Mouse (Mus musculus): ENCODE data around the gene Usp20.

Gene Usp20

DNA sequence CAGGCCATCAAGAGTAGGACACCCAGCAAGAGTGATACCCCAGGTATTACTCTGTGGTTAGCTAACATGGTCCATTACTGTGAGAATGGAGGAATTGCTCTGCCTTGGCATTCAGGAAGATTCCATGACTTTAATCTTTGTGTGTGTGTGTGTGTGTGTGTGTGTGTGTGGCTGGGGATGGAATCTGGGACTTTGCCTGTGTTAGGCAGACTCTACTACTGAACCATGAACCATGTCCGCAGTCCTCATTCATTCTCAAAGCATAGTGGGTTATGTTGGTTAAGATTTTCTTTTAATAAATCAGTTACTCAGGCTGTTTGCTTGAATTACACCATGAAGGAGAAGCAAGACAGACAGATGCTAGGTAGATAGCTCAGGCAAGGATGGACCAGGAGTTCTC, 61.8 kb downstream of the Usp20 start:
- no peak for DNase-seq

- DNase-seq = no peak
Measured at GRCm38 (mm10) chr2:31048037-31048436, 66.0 kb downstream of the Usp20 start.

- DNase-seq = no peak
Measured at GRCm38 (mm10) chr2:31052441-31052840, 70.4 kb downstream of the Usp20 start.

DNA sequence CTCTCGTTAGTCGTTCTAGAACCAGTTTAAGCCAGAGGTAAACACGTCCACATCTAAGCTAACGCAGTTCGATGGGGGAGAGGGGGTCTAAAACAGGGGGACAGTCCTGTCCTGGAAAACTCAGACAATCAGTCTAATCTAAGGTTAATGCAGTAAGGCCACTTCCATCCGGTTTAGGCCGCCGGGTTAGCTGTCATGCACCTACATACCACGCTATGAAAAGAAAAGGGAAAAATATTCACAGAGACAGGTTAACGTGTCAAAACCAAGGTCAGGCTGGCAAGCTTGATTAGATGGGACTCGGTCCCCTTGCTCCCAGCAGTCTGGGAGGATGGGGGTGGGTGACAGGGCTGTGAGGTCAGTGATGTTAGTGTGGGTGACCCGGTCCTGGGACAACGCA, 71.3 kb downstream of the Usp20 start:
- DNase-seq = no peak

DNA sequence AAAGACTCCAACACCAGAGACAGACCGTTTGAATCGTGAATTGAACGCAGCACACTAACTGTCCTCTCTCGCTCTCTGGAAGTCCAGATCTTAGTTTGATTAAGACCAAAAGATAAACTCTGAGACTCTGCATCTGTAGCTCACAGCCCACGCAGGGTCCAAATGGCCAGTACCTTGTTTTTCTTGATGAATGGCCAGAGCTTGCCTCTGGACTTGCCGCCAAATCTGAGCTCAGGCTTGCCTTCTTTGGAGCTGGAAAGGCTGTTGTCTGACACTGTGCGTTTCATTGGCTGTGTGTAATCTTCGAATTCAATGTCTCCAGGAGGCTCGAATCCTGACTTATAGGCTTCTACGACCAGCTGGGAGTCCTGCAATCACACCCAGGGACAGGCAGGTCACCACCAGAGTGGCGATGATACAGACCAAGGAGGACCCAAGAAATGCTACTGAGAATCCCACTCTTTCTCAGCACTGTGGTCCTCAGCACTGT, 71.8 kb downstream of the Usp20 start:
- no peak for DNase-seq

- no peak for DNase-seq
Measured at GRCm38 (mm10) chr2:31056070-31056469, 74.0 kb downstream of the Usp20 start.

DNA sequence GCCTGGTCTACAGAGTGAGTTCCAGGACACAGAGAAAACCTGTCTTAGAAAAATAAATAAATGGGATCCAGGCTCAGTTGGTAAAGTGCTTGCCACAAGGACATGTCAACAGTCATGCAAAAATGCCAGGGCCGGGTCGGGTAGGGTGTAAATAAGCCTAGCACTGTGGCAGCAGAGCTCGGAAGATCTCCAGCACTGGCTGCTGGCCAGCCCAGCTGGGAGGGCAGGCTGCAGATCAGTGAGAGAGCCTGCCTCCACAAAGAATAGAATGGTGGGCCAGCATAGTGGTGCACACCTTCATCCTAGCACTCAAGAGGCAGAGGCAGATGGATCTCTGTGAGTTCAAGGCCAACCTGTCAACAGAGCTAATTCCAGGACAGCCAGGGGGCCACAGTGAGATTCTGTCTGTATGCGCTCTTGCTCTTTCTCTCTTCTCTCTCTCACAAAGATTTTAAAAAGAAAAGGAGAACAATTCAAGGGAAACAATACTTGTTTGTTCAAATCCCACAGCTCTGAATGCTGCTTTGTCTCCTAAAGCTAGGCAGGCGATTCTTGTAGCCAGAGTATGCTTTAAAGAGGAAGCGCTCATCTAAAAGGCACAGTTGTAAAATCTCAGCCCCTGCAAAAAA, 75.6 kb downstream of the Usp20 start:
- DNase-seq = no peak

DNA sequence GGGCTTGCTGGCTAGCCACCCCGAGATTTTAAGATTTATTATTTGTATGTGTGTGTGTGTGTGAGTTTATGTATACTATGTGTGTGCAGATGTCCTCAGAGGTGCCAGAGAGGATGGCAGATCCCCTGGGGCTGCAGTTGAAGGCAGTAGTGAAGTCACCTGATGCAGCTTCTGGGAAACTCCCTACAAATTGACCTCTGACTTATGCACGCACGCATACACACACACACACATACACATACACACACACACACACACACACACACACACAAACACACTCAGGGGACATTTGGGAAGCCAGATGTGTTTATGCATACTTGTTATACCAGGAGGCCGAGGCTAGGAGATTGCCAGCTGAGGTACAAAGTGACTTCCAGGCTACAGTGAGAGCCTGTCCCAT, 76.4 kb downstream of the Usp20 start:
- DNase-seq = no peak

- no peak for DNase-seq
Measured at GRCm38 (mm10) chr2:31060271-31060670, 78.2 kb downstream of the Usp20 start.

DNA sequence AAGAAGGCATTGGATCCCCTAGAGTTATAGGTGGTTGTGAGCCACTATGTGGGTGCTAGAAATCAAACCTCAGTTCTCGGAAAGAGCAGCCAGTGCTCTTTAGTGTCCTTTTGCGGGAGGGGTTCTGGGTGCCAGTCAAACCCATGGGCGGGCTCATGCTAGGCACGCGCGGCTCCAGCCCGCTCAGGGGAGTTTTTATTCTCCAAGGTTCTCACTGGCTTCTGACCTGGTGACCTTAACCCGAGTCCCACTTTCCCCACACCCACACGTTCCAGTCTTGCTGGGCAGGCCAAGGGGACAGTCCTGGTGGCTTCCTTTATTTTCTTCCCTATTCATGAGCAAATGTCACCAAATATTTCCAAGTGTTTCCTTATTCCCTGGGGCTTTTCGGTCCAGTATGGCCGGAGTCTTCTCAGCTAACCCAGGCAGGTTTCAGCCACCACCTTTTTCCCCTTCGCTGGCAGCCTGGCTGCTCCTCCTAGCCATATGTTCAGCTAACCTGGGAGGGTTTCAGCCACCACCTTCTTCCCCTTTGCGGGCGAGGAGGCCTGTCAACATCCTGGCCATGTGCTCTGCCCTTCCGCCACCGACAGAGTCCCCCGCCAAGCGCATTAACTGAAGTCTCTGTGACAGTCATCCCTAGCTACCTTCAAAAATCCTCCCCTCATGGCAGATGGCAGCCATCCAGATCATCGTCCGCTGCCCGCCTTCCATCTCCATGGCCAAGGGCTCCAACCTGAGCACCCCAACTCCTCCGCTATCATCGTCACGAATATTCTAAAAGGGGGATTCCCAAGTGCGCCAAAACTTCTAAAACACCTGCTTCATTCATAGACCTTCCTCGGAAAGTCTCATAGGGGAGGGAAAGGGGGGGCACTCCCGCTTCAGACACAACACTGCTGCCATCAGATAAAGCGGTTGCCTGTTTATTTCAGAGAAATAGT, 79.0 kb downstream of the Usp20 start:
- no peak for DNase-seq

DNA sequence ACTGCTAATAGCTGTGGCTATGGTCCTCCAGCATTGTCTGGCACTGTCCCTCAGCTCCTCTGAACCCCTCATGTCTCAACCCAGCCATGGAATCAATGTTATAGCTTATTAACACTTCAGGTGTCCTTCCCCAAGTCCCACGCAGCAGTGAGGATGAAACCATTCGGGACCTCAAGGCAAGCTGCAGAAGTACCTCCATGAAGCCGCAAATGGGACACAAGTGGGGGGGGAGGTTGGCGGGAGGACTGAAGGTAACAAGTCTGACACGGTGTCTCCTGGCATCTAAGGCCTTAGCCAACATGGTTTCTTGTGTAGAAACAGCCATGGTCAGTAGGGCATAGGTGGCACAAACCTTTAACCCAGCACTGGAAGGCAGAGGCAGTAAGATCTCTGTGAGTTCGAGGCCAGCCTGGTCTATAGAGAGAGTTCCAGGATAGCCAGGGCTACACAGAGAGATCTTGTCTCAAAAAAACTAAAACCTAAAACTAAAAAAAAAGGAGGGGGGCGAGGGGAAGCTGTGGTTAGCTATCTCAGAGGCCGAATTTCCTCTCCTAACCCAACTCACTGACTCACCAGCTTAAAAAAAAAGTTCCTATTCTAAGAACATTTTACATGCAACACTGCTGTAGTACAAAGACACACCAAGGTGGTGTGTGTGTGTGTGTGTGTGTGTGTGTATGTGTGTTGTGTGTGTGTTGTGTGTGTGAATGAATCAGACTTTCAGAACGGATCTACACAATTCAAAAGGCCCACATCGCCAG, 80.0 kb downstream of the Usp20 start:
- DNase-seq = no peak

- no peak for DNase-seq
Measured at GRCm38 (mm10) chr2:31066019-31066789, 84.1 kb downstream of the Usp20 start.

DNA sequence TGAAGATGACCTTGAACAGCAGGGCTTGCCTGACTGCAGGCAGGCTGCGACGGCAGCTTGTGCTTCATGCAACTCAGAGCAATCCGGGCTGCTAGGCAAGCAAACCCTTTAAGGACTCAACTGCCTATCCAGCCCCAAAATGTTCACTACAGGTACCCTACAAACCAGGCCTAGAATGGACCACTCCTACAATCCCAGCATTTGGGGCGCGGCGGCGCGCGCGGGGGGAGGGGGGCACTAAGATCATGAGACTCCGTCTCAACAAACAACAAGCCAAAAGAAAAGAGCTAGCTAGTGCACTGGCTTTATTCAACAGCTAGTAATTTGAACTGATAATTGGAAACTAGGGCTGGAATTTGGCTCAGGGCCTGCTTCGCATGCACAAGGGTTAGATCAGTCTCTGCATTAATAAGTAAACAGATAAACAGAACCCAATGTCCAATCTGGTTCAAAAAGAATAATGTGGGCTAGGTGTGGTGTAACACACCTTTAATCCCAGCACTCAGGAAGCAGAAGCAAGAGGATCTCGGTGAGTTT, 85.0 kb downstream of the Usp20 start:
- no peak for DNase-seq

- no peak for DNase-seq
Measured at GRCm38 (mm10) chr2:31067696-31068245, 85.7 kb downstream of the Usp20 start.

- peak; percentile 33 for DNase-seq
Measured at GRCm38 (mm10) chr2:31068246-31069113, 86.4 kb downstream of the Usp20 start.

DNA sequence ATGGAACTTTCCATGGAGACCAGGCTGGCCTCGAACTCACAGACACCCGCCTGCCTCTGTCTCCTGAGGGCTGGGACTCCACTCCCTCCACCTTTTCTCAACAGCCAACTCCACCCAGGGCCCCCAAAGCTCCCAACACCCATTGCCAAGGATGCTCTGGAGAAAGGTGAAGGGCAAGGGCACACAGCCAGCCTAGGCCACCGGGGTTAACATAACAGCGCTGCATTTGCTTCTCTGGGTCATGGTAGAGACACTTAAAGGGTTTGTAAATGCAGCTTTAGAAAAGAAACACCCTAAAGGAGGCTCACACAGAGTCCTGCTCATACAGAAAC, 87.0 kb downstream of the Usp20 start:
- no peak for DNase-seq

- DNase-seq = no peak
Measured at GRCm38 (mm10) chr2:31069506-31069905, 87.4 kb downstream of the Usp20 start.
